Mouse (Mus musculus) T-helper 2 cell (primary cell): Measurements from ENCODE around the gene Cept1.
"Not testable (repeated sequence)": the region's sequence is repeated elsewhere in the genome, so short reads cannot be mapped to it uniquely, and the experiment has no call there.

Experiments
- in situ Hi-C: fragments of 300-600 bp; cut with MboI, MseI; formaldehyde crosslinking; loops from one replicate; pipeline ENCODE4 v1.15.1; 2025; ENCODE audit warnings: high pct_unique_total_duplicates

Gene Cept1

GRCm38 (mm10) chr3:106547171-106547923 lies at the start of gene Cept1, which contains the start of gene Dram2:
TSS of gene Cept1 (minus strand) at chr3:106547802.
TSS of gene Dram2 (plus strand) at chr3:106547798.
- in situ Hi-C loops: loop anchor here (10.0 kb wide), 1 partner anchor 63 kb away; the partner anchor contains the start of gene Dennd2d

- in situ Hi-C loops: not testable (repeated sequence)
Measured at GRCm38 (mm10) chr3:106593631-106594030, 46.0 kb upstream of the Cept1 start.

GRCm38 (mm10) chr3:106579296-106579695 lies 31.7 kb upstream of the Cept1 start:
- in situ Hi-C loops: no loop called here

- in situ Hi-C loops: no loop called here
Measured at GRCm38 (mm10) chr3:106573191-106573590, 25.6 kb upstream of the Cept1 start.

GRCm38 (mm10) chr3:106565876-106566275 lies 18.3 kb upstream of the Cept1 start:
- in situ Hi-C loops: no loop called here

- in situ Hi-C loops: no loop called here
Measured at GRCm38 (mm10) chr3:106558271-106558670, 10.7 kb upstream of the Cept1 start.

- in situ Hi-C loops: no loop called here
Measured at GRCm38 (mm10) chr3:106555743-106556250, 8.2 kb upstream of the Cept1 start.

GRCm38 (mm10) chr3:106553411-106553810 lies 5.8 kb upstream of the Cept1 start:
- in situ Hi-C loops: no loop called here

GRCm38 (mm10) chr3:106548971-106549370 lies 1.4 kb upstream of the Cept1 start:
- in situ Hi-C loops: loop anchor here (10.0 kb wide), 1 partner anchor 64 kb away; the partner anchor contains the start of gene Dennd2d

- in situ Hi-C loops: loop anchor here (10.0 kb wide), 1 partner anchor 63 kb away; the partner anchor contains the start of gene Dennd2d
Measured at GRCm38 (mm10) chr3:106547924-106548539, 430 bp upstream of the Cept1 start.

GRCm38 (mm10) chr3:106544721-106545316 lies 2.8 kb downstream of the Cept1 start:
- in situ Hi-C loops: loop anchor here (10.0 kb wide), 1 partner anchor 60 kb away; the partner anchor contains the start of gene Dennd2d

- in situ Hi-C loops: no loop called here
Measured at GRCm38 (mm10) chr3:106533277-106533676, 14.3 kb downstream of the Cept1 start.

GRCm38 (mm10) chr3:106528032-106528431 lies 19.6 kb downstream of the Cept1 start:
- in situ Hi-C loops: no loop called here

GRCm38 (mm10) chr3:106526411-106526810 lies 21.2 kb downstream of the Cept1 start:
- in situ Hi-C loops: no loop called here

- in situ Hi-C loops: no loop called here
Measured at GRCm38 (mm10) chr3:106522730-106523129, 24.9 kb downstream of the Cept1 start.

- in situ Hi-C loops: no loop called here
Measured at GRCm38 (mm10) chr3:106515016-106515415, 32.6 kb downstream of the Cept1 start.

- in situ Hi-C loops: no loop called here
Measured at GRCm38 (mm10) chr3:106510669-106511068, 36.9 kb downstream of the Cept1 start.

GRCm38 (mm10) chr3:106502892-106503291 lies 44.7 kb downstream of the Cept1 start:
- in situ Hi-C loops: no loop called here

GRCm38 (mm10) chr3:106500510-106500909 lies 47.1 kb downstream of the Cept1 start:
- in situ Hi-C loops: no loop called here

GRCm38 (mm10) chr3:106496996-106497395 lies 50.6 kb downstream of the Cept1 start:
- in situ Hi-C loops: loop anchor here (25.0 kb wide), 1 partner anchor 810 kb away; the partner anchor contains the start of gene Ddx20

- in situ Hi-C loops: loop anchor here (25.0 kb wide), 1 partner anchor 809 kb away; the partner anchor contains the start of gene Ddx20
Measured at GRCm38 (mm10) chr3:106496045-106496721, 51.4 kb downstream of the Cept1 start.
